Mouse (Mus musculus) neural tube, embryonic 10.5 days (tissue): ENCODE measurements around the gene Timp1.

Experiments used
- DNase-seq: peaks from one replicate; pipeline ENCODE4 v3.0.0-alpha.2; 2017; ENCODE audit warnings: low spot score; ENCODE audit errors: extremely low spot score

Timp1 gene

DNA sequence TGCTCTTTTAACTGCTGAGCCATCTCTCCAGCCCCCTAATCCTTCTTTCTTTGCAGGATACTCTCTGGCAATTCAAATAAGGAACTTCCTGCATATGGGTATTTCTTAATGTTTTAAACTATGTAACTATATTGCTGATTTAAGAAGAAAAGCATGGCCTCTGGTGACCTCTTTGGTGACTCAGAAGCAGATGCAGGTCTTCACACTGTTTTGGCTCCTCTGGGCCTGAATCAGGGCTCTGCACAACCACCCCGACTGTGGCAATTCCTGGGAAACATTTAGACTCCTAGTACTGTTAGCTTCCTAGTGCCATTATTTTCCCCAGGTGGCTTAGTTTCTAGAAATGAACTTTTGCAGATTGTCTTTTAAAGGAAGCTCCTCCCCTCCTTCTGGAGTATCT lies 53.5 kb downstream of the Timp1 start:
- DNase-seq: no peak
